Mouse (Mus musculus) cerebellum, adult 11 months (tissue): ENCODE measurements around the gene Lin7c.

Experiments used
- DNase-seq: peaks from one replicate; pipeline ENCODE4 v3.0.0; 2022

Gene Lin7c

GRCm38 (mm10) chr2:109942810-109943570 is 52.3 kb downstream of the Lin7c start:
- DNase-seq = no peak

GRCm38 (mm10) chr2:109944995-109945394 is 54.3 kb downstream of the Lin7c start:
- no peak for DNase-seq

- no peak for DNase-seq
Observed at GRCm38 (mm10) chr2:109945532-109945931, 54.9 kb downstream of the Lin7c start.

GRCm38 (mm10) chr2:109946426-109946825 is 55.8 kb downstream of the Lin7c start:
- DNase-seq = no peak

- DNase-seq = no peak
Observed at GRCm38 (mm10) chr2:109949519-109949918, 58.9 kb downstream of the Lin7c start.

- no peak for DNase-seq
Observed at GRCm38 (mm10) chr2:109950311-109950710, 59.7 kb downstream of the Lin7c start.
